7 mouse cellular contexts compared by ENCODE assay signal in the genomic region with DNA sequence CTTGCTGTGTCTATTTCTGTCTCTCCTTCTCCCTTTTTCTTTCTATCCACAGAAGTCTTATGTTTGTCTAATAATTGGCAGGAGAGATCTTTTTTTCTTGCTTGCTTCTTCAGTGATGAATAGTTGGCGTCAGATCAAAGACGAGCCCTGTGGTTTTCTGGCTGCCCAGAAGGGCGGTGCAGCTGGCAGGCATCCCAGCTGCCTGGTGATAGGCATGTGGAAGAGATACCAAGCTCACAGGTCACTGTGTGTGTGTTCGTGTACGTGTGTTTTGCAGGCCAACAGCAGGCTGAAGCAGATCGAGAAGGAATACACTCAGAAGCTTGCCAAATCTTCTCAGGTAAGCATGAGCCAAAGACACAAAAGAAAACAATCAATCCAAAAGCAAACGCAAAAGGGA.
DNase-seq lines count a peak whose midpoint lies in the region; ATAC-seq and TF ChIP-seq lines count a peak whose summit lies in the region.

No protein-coding gene starts in this region.

- DNase-seq in spleen, postnatal 36 days (ENCODE audit: low spot score in 2 of 2), result peak; percentile 1 to 14
- no peak for DNase-seq in spleen, adult 18-20 months
- peak; percentile 43 for DNase-seq in cerebellum, adult 11 months
- DNase-seq in frontal cortex, postnatal 25 days (ENCODE audit: low spot score in 2 of 2), result peak; percentile 14 to 18
- DNase-seq in kidney, adult 2 months, result peak; percentile 92
- DNase-seq in lung, postnatal 10 days, result peak; percentile 80
- peak; percentile 66 for DNase-seq in stomach, postnatal 0 days (ENCODE audit: low spot score)

- H3K9ac ChIP-seq in stomach, postnatal 0 days (ENCODE audit: low read length), result no peak overlapping the region

- H3K36me3 ChIP-seq in kidney, adult 2 months (ENCODE audit: control insufficient read depth, insufficient read depth, low read length), result no peaks in the 10 kb centered on the region
- no peaks in the 10 kb centered on the region for H3K36me3 ChIP-seq in stomach, postnatal 0 days (ENCODE audit: control insufficient read depth, insufficient read depth, low read length)

- H3K4me3 ChIP-seq in kidney, adult 2 months (ENCODE audit: insufficient read depth, low read depth, low read length), result no peak overlapping the region
- no peak overlapping the region for H3K4me3 ChIP-seq in stomach, postnatal 0 days (ENCODE audit: low read depth, low read length)

- H3K27ac ChIP-seq in kidney, adult 2 months (ENCODE audit: insufficient read depth, low read depth, low read length), result no peak overlapping the region
- peak overlapping the region; percentile 56; the same call in 1 of the 2 replicates for H3K27ac ChIP-seq in stomach, postnatal 0 days (replicated peaks)

- peaks cover 4% of the 10 kb centered on the region; the same call in 1 of the 2 replicates for H3K4me1 ChIP-seq in kidney, adult 2 months (ENCODE audit: control insufficient read depth, insufficient read depth, low read length)
- peaks cover 4% of the 10 kb centered on the region; the same call in 1 of the 2 replicates for H3K4me1 ChIP-seq in stomach, postnatal 0 days (replicated peaks; ENCODE audit: control insufficient read depth, insufficient read depth)

- peak; percentile 60; the same call in 1 of the 2 replicates for ATAC-seq in stomach, postnatal 0 days (ENCODE audit: low FRiP score, low TSS enrichment)

- no peaks in the 10 kb centered on the region for H3K9me3 ChIP-seq in stomach, postnatal 0 days (ENCODE audit: control insufficient read depth, low read length)

- TF ChIP-seq POLR2A in kidney, adult 2 months (IDR thresholded peaks at IDR 0.05; ENCODE audit: low read depth, low read length), result no peak

- WGBS in kidney, adult 2 months, result 31% methylated on average over 7 of the region's 7 CpGs
- WGBS in stomach, postnatal 0 days, result 22% methylated on average over 7 of the region's 7 CpGs

- no peaks in the 10 kb centered on the region for H3K27me3 ChIP-seq in kidney, adult 2 months (replicated peaks; ENCODE audit: control insufficient read depth, insufficient read depth, low read length)
- H3K27me3 ChIP-seq in stomach, postnatal 0 days (ENCODE audit: control insufficient read depth, insufficient read depth, low read length), result no peaks in the 10 kb centered on the region

- no peak for TF ChIP-seq EP300 in stomach, postnatal 0 days (optimal IDR thresholded peaks at IDR 0.05)

- no peak overlapping the region for H3K4me2 ChIP-seq in stomach, postnatal 0 days (replicated peaks; ENCODE audit: low read depth)

- 0 out of 2 replicates have a peak, but pooled peaks have one; percentile 4 for TF ChIP-seq CTCF in kidney, adult 2 months (conservative IDR thresholded peaks at IDR 0.05; ENCODE audit: insufficient read depth, insufficient read length, low read depth, low read length)
- TF ChIP-seq CTCF in stomach, postnatal 0 days (IDR thresholded peaks at IDR 0.05; ENCODE audit: low read depth), result no peak

Comparison
In these comparisons a context has a peak if more than half of its experiments do, and no peak if none do; other contexts are left out.
1. DNase-seq: peak in spleen, postnatal 36 days (2 of 2), cerebellum, adult 11 months (single experiment), frontal cortex, postnatal 25 days (2 of 2), kidney, adult 2 months (single experiment), lung, postnatal 10 days (single experiment) and stomach, postnatal 0 days (single experiment); none in spleen, adult 18-20 months (0 of 2).